Mouse (Mus musculus): Measurements from ENCODE around the gene Gm17019.
"Not testable (repeated sequence)": the region's sequence is repeated elsewhere in the genome, so short reads cannot be mapped to it uniquely, and the experiment has no call there.

Gm17019 gene

DNA sequence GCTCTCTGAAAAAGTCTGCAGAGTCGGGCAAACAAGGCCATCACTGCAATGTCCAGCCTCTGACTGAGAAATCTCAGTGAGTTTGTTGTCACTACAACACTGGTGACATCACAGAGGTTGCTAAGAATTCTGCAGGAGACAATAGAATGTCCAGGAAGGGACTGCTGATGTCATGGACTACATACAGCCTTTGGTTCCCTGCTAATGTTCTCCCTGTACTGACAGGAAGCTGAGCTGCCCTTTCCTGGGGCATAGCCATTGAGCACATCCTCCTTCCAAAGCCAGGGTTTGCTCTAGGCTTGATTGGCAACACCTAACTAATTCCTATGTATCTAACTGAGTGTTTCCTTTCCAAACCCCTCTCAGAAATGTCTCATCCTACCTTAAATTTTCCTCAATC, at the start of gene Gm17019:
TSS of gene Gm17019 (minus strand) at position 101 of the 400 bp plus-strand sequence.
- not testable (repeated sequence) for DNase-seq (ENCODE audit: low spot score in 2 of 2)

DNA sequence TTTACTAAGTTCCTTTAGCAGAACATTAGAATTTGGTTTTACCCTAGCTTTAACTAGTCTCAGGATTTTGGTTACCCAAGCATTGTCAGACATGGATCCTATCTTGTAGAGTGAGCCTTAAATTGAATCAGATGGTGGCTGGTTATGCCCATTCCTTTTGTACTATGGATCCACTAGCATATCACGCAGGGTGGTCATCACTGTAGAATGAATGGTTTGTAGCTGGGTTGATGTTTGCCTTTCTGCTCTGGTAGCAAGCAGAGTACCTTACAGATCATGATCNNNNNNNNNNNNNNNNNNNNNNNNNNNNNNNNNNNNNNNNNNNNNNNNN, 29.6 kb upstream of the Gm17019 start:
- not testable (repeated sequence) for DNase-seq (ENCODE audit: low spot score in 2 of 2)

DNA sequence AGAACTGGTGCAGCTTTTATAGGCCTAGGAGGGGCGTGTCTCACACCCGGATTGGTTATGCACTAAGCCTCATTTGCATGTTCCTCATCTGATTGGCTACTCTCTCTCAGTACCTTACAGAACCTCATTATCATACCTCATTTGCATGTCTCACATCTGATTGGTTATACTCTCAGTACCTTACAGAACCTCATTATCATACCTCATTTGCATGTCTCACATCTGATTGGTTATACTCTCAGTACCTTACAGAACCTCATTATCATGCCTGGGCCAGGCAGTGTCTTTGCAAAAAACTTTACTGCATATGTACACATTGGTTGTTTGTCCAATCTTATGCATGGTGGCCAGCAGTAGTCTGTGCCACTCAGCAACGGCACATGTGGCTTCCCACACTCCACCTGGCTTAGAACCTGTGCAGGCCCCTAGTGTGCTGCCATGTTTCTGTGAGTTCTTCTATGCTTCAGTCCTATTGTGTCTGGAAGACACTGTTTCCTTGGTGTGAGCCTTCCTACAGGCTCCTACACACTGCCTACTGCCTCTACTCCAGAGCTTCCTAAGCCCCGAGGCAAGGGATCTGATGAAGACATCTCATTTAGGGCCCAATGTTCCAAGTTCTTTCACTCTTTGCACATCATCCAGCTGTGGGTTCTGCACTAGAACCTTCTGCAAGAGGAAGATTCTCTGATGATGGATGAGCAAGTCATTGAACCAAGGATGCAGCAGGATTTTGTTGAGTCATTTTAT, 29.0 kb upstream of the Gm17019 start:
- not testable (repeated sequence) for DNase-seq (ENCODE audit: low spot score in 2 of 2)

DNA sequence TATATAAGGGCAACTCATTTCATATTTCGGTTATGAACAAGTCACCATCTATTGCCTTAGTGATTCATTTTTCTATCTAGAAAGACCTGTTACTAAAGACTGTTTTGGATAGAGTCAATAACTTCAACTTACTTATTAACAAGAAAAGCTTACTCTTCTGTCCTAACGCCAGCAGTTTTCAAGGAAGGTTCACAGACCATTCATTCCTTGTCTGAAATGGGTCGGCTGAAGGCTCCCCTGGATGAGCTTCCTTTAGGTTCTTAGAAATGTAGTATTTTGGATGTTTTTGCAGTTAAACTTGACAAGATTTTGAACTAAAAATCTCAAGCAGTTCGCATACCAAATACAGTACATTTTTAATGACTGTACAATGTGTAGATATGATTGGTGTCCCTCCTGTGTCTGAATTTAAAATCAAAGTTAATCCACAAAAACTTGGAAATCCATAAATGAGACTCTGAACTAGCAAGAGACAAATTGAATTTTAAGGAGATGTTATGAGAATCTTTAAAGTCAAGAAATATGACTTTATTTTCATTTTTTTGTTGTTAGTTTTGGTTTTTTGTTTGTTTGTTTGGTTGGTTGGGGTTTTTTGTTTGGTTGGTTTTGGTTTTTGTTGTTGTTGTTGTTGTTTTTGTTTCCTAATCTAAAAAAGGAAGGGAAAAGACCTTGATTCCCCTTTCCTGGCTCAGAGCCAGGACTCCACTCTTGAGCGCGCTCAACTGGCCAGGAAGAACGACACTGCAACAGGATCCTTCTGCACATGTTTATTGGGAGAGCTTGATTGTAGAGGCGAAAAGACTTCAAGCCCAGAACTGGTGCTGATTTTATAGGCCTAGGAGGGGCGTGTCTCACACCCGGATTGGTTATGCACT, 21.6 kb upstream of the Gm17019 start:
- DNase-seq (ENCODE audit: low spot score in 2 of 2): not testable (repeated sequence)

DNA sequence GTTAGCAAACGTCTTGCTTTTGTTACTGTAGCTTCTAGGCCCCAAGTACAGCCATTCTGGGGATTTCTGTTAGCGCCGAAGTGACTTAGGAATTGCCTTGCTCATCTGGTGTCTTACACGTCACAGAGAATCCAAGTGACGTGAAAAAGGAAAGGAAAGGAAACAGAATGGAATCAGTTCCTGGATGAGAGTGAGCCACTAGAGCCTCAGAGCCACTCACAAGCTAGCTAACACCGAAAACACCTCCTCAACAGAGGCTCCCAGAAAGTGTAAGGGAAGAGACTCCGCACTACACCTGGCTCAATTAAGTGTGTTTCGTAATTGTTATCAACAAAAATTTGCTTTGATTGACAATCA, 20.8 kb upstream of the Gm17019 start:
- not testable (repeated sequence) for DNase-seq (ENCODE audit: low spot score in 2 of 2)

DNA sequence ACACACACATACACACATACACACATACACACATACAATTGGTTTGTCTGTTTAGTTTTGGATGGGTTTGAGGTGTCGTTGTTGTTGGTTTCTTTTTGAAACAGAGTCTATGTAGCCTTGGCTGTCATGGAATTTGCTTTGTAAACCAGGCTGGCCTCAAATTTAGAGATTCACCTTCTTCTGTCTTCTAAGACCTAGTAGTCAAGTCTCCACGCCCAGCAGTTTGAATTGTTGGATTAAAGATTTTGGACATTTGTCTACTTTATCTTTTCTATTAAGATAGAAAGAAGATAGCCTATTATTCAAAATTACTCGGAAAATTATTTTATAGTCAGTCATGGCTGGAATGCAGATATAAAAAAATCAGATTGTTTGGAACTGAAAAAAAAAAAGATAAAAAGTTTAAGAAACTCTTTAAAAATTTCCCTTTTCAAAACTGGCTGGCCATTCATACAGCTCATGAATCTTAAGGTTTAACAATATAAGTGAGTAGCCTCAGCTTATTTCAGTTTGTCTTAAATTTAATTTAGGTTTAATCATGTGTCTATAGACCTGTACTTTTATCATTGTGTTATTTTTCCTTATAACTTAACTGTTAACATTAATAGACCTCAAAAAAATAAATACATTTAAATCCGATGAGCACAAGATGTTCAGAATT, 20.3 kb upstream of the Gm17019 start:
- not testable (repeated sequence) for DNase-seq (ENCODE audit: low spot score in 2 of 2)

DNA sequence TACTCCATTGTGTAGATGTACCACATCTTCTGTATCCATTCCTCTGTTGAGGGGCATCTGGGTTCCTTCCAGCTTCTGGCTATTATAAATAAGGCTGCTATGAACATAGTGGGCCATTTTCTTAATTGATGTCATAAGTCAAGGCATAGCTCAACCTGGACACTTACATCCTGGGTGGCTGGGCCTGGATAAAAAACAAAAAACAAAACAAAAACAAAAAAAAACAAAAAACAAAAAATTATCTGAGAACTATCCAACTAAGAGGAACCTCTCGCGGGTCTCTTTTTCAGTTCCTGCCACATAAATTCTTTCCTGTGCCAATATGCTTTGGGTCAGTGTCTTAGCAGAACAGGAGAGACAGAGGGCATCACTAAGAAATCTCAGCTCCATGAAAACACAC, 18.0 kb upstream of the Gm17019 start:
- DNase-seq (ENCODE audit: low spot score in 2 of 2): not testable (repeated sequence)

DNA sequence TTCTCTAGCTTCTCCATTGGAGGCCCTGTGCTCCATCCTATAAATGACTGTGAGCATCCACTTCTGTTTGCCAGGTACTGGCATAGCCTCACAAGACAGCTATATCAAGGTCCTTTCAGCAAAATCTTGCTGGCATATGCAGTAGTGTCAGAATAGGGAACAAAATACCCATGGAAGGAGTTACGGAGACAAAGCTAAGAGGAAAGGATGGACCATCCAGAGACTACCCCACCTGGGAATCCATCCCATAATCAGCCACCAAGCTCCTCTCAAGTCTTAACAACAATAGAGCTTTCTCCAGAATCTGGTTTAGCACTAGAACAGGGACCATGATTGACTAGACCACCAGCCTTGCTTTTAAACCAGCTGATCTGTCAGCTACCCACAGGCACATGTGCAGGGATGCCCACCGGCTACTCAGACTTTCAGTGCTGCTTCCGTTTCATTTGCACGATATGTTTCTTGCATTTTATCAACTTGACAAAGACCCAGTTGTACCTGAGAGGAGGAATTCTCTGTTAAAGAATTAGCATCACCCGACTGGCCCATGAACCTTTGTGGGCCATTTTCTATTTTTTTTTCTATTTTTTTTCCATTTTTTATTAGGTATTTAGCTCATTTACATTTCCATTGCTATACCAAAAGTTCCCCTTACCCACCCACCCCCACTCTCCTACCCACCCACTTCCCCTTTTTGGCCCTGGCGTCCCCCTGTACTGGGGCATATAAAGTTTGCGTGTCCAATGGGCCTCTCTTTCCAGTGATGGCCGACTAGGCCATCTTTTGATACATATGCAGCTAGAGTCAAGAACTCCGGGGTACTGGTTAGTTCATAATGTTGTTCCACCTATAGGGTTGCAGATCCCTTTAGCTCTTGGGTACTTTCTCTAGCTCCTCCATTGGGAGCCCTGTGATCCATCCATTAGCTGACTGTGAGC, 12.3 kb upstream of the Gm17019 start:
- not testable (repeated sequence) for DNase-seq (ENCODE audit: low spot score in 2 of 2)

DNA sequence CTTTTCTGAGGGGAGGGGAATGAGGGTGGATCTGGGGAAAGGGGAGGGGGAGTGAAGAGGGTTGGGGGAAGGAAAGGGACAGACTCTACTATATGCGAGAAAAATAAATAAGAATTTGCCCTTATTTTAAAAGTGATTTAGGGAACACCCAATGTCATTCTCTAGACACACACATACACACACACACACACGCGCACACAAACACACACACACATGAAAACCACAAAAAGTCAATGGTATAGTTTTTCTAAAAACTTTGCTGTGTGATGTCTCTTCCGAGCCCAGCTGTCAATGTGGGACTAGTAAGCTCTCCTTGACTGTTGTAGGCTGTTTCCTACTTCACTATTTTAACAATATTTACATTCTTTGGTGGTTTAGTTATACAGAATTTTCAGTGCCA, 8.0 kb upstream of the Gm17019 start:
- not testable (repeated sequence) for DNase-seq (ENCODE audit: low spot score in 2 of 2)

DNA sequence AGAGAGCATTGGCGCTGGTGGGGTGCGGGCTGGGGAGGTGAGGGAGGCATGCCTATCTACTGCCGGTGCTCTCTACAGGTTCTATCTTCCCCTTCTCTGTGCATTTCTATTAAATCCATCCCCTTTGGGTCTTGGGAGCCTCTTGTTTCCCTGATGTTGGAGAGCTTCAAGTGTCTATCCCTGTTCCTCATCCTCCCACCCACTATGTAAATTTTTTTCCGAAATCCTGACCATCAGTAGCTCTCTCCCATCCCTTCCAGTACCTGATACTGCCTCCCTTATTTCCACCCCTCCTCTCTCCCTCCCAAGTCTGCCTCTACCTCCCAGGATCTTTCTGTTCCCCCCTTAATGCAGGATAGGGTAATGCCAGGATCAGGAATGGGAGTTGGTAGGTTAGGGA, 7.2 kb upstream of the Gm17019 start:
- not testable (repeated sequence) for DNase-seq (ENCODE audit: low spot score in 2 of 2)

DNA sequence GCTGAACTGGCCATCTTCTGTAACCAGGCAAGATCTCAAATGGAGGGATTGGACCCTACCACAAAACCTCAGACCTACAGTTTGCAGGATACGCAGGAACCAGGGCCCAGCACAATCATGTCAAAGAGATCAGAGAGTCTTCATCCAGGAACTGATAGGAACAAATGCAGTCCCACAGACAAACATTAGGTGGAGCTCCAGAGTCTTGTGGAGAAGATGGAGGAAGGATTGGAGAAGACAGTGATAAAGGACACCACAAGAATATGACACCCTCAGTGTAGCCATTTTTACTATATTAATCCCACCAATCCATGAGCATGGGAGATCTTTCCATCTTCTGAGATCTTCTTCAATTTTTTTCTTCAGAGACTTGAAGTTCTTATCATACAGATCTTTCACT, 8.5 kb downstream of the Gm17019 start:
- not testable (repeated sequence) for DNase-seq (ENCODE audit: low spot score in 2 of 2)

DNA sequence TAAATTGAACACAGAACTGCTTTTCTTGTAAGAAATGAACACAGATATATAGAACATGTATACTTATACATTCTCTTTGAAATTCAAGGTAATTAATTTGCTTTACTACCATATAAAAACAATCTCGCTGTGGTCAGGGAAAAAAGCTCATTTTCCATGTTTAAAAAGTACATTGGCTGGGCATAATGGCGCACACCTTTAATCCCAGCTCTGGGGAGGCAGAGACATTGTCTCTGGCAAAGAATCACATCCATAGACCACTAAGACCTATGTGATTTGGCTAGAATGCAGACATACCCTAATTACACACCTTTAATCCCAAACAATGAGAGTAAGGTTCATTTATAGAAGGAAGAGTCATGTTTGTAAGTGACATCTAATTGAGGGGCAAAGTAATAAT, 12.7 kb downstream of the Gm17019 start:
- DNase-seq (ENCODE audit: low spot score in 2 of 2): not testable (repeated sequence)

DNA sequence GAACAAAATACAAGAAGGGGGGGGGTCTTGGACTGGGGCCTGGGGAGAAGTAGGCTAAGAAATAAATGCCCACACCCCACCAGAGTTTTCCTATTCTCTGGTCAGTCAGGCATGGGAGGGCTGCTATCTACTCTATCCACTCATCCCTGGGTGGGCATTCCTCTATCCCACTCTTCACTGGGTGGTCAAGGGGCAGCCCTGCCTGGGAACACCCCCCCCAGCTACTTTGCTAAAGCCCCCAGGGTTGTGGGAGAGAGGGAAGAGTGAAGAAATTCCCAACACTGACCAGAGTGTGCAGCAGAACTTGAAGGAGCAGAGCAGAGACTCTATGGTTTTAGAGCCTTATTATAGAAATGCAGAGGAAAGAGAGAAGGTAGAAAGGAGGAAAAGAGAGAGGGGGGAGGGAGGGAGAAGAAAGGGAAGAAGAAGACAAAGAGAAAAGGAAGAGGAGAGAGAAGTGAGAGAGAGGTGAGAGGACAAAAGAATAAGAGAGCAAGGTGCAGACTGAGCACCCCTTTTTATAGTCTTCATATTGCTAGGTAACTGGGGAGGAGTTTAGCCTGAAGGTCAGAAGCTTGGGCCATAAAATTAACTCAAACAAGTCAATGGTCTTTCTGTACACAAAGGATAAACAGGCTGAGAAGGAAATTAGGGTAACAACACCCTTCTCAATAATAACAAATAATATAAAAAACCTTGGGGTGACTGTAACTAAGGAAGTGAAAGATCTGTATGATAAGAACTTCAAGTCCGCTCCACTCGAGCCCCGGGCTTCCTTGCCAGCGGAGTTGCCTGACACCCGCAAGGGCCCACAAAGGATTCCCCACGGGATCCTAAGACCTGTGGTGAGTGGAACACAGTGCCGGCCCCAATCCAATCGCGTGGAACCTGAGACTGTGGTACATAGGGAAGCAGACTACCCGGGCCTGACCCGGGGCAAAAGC, 21.9 kb downstream of the Gm17019 start:
- DNase-seq (ENCODE audit: low spot score in 2 of 2): not testable (repeated sequence)

DNA sequence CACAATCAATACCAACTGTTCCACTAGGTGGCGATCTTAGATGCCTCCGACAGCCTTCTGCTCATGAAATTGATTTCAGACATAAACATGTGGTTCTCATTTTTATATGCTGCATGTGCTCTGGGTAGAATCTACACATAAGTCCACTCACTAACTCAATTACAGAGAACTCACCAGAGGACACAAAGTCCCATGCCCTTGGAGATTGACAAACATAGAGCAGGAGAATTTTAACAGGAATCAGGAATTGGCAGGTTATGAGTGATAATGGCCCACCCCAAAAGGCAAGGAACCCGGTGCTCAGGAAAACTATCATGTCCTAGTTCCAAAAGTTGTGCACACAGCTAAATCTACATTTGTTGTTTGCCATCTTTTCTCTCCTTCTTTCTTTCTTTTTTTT, 25.9 kb downstream of the Gm17019 start:
- not testable (repeated sequence) for DNase-seq (ENCODE audit: low spot score in 2 of 2)

DNA sequence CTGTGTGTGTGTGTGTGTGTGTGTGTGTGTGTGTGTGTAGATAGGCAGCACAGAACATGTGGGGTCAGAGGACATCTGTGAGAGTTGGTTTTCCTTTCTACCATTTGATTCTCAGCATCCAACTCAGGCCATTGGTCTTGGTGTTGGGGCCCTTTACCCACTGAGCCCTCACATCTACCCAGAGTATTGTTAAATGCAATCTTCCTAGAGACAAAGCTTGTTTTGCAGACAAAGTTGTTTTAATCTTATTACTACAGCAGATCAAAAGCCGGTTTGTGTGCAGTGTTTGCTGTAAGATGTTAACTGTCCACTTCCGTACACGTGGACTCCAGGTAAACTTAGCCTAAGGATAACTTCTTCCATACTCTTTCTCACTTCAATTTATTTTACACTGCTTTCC, 26.5 kb downstream of the Gm17019 start:
- DNase-seq (ENCODE audit: low spot score in 2 of 2): not testable (repeated sequence)

DNA sequence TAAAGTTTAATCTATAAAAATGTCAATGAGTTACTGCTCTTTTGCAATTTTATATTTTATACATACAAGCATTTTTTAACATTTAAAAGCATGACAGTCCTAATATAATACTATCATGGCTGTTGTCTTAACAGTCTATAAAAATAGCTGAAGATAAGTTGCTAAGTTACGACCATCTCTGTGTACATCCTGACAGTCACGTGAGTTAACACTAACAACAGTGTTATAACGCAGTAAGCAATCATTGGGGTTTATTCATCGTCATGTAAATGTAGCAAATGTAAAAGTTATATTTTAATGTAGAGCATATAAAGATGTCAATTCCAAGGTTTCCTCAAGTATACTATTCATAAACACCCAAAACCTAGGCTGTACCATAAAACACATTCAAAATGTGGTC, 27.2 kb downstream of the Gm17019 start:
- DNase-seq (ENCODE audit: low spot score in 2 of 2): not testable (repeated sequence)

DNA sequence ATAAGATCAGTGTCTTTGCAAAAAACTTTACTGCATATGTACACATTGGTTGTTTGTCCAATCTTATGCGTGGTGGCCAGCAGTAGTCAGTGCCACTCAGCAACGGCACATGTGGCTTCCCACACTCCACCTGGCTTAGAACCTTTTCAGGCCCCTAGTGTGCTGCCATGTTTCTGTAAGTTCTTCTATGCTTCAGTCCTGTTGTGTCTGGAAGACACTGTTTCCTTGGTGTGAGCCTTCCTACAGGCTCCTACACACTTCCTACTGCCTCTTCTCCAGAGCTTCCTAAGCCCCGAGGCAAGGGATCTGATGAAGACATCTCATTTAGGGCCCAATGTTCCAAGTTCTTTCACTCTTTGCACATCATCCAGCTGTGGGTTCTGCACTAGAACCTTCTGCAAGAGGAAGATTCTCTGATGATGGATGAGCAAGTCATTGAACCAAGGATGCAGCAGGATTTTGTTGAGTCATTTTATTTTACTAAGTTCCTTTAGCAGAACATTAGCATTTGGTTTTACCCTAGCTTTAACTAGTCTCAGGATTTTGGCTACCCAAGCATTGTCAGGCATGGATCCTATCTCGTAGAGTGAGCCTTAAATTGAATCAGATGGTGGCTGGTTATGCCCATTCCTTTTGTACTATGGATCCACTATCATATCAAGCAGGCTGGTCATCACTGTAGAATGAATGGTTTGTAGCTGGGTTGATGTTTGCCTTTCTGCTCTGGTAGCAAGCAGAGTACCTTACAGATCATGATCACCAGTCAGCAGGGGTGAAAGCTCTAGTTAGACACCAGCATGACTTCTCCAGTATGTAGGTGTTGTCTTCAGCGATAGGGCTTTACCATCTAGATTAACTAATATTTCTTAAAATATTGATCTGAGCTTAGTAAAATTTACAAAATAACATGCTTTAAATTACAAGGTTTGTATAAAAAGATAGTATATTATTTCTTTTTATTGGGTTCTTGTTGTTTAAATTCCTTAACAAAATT, 27.9 kb downstream of the Gm17019 start:
- DNase-seq (ENCODE audit: low spot score in 2 of 2): not testable (repeated sequence)

DNA sequence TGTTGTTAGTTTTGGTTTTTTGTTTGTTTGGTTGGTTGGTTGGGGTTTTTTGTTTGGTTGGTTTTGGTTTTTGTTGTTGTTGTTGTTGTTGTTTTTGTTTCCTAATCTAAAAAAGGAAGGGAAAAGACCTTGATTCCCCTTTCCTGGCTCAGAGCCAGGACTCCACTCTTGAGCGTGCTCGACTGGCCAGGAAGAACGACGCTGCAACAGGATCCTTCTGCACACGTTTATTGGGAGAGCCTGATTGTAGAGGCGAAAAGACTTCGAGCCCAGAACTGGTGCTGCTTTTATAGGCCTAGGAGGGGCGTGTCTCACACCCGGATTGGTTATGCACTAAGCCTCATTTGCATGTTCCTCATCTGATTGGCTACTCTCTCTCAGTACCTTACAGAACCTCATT, 34.7 kb downstream of the Gm17019 start:
- DNase-seq (ENCODE audit: low spot score in 2 of 2): not testable (repeated sequence)

DNA sequence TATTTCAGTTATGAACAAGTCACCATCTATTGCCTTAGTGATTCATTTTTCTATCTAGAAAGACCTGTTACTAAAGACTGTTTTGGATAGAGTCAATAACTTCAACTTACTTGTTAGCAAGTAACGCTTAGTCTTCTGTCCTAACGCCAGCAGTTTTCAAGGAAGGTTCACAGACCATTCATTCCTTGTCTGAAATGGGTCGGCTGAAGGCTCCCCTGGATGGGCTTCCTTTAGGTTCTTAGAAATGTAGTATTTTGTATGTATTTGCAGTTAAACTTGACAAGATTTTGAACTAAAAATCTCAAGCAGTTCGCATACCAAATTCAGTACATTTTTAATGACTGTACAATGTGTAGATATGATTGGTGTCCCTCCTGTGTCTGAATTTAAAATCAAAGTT, 35.2 kb downstream of the Gm17019 start:
- DNase-seq (ENCODE audit: low spot score in 2 of 2): not testable (repeated sequence)
